Mouse (Mus musculus) frontal cortex, postnatal 36 days (tissue): ENCODE results near the gene Slc6a6.
A peak's percentile ranks its signal among the peaks of the same experiment; 100 is the strongest.

ENCODE experiments used
- DNase-seq, 2 experiments: peaks; one replicate each; pipeline ENCODE4 v3.0.0; 2022; ENCODE audit warnings: low spot score in 2 of 2

The Slc6a6 gene

DNA sequence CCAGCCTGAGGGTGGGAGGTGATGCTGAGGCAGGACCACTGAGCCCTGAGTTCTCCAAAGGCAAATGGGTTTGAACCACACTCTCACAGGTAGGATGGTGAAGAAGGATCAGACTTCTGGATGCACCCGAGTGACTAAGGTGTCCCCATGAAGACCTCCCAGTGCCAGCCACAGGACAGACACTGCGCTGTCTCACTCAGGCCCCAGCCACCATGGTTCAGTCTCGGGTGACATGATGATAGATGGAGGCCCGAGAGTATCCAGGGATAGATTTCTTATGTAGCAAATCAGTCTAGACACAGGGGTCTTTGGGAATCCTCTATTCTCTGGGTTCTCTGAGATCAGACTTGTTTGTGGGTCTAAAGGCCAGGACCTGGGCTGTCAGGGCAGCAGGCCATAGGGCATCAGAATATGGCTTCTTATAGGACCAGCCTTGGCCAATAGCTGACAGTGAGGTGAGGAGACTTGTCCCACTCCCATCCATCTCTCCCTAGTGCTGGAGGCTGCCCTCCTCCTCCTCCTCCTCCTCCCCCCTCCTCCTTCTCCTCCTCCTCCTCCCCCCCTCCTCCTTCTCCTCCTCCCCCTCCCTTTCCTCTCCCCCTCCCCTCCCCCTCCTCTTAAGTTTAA is 36.8 kb downstream of the Slc6a6 start:
- no peak for DNase-seq

DNA sequence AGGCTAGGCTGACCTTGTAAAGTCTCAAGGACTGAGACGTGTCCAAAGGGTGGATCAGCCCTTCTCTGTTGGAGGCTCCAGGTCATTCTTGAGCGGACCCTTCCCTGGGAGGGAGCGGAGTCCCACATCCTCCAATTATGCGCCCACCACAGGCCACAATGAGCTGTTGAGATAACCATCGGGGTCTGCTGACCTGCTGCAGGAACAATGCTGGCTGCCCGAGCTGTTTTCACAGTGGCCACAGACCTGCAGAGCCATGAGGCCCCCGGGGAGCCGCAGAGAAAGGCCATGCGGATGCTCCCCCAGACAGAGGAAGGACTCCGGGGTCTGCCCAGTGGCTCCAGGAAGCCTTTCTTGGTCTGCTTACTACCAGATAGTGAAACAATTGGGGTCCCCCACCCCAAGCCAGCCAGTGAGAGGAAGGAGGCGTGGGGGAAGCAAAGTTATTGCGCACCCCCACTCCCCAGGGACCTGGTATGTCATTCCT is 37.4 kb downstream of the Slc6a6 start:
- DNase-seq = no peak

DNA sequence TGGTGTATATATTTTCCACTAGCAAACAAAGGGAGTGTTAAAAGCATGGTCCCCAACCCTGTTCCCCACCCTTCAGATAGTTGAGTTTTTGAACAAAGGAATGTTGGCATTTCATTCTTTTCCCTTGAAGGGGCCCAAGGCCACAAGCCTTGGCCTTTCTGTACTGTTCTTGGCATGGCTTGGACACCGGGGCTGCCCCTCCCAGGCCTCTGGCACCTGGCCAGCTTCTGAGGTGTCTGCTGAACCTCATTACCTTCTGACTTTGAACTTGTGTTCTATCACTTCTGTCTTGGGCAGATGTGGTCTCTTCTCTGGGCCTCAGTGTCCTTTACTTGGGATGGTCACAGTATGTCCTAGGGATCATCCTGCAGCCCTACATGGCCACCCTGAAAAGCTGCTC is 43.5 kb downstream of the Slc6a6 start:
- no peak for DNase-seq

DNA sequence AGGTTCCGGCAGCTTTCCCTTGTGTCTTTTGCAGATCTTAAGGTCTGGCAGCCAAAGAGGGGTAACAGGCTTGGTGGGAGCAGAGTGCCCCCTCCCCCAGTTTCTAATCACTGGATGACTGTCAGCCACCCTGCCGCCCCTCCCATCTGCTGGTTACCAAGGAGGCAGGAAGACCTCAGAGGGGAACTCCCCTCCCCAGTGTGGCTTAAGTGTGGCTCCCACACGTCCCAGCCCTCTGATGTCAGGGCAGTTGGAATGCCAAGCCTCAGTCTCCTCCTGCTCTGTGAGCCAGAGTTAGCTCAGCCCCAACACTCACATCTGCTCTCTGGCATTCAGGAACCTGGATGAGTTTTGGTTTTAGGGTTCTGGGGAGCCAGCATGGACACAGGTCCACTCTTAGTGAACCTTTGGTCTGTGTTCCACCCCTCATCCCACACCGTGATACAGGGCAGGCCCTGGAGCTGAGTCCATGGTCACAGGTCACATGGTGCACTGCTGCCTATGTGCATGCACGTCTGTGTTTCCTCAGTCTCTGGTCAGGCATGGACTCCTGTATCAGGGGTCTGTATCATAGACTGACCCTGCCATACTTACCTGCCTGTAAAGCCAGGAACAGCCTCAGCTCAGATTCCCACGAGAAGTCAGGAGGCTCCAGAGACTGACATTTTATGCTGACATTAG is 45.2 kb downstream of the Slc6a6 start:
- no peak for DNase-seq

DNA sequence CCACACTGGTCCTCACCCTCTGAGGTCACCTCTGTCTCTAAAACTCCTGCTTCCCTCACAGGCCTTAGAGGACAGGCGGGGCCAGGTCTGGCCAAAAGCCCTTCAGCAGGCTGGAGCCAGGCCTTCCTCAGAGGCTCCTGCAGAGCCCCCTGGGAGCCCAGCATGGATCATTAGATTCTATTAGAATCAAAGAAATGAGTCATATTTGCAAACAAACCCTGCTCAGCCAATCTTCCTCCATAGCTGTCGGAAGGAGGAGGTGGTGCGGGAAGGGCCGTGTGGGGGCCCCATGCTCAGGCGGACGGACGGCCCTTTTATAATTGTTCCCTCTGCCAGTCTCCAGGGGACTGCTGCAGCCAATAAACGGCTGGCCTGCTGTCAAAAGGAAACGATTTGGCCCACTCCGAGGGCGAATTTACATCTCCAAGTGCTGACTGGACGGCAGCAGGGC is 45.8 kb downstream of the Slc6a6 start:
- peak; percentile 51 to 62 for DNase-seq

- no peak for DNase-seq
Measured at GRCm38 (mm10) chr6:91732138-91732537, 48.3 kb downstream of the Slc6a6 start.

- peak in 1 of 2 experiments; percentile 32 for DNase-seq
Measured at GRCm38 (mm10) chr6:91736471-91736870, 52.6 kb downstream of the Slc6a6 start.

GRCm38 (mm10) chr6:91737451-91737850 is 53.6 kb downstream of the Slc6a6 start:
- DNase-seq = no peak

- no peak for DNase-seq
Measured at GRCm38 (mm10) chr6:91738058-91738457, 54.2 kb downstream of the Slc6a6 start.

GRCm38 (mm10) chr6:91741046-91741445 is 57.2 kb downstream of the Slc6a6 start:
- peak in 1 of 2 experiments; percentile 62 for DNase-seq

DNA sequence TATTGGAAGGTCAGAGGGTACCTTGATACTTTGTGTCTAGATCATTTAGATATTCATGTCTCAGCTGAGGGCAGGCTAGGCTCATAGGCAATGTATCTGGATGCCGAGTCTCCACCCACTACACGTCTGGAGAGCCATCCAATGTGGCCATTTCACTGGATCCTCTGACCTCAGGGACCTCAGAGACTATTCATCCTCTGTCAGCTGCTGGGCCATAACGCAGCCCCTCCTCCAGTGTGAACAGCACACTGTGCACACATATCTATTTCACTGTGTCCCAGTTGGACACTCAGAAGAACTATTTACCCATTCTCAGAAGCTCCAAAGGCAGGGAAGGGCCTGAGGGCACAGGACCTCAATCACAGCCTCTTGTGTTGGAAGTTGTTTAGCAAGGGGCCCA is 58.6 kb downstream of the Slc6a6 start:
- DNase-seq = no peak

DNA sequence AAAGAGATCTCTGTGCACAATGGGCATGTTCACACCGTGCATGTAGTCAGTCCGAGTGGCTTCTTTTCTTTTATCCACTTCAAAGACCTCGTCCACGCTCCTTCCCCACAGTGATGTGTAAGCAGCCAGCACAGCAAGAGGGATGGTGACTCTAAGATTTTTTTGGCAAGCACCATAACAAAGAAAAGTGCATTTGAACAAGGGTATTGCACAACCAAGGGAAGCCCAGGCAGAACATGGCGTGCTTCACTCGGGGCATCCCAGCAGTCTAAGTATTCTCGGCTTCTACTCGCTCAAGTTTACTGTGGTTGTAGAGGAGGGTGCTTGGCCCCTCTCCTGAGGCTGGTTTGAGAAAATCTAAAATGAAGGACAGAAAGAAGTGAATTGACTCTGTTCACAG is 59.1 kb downstream of the Slc6a6 start:
- no peak for DNase-seq

DNA sequence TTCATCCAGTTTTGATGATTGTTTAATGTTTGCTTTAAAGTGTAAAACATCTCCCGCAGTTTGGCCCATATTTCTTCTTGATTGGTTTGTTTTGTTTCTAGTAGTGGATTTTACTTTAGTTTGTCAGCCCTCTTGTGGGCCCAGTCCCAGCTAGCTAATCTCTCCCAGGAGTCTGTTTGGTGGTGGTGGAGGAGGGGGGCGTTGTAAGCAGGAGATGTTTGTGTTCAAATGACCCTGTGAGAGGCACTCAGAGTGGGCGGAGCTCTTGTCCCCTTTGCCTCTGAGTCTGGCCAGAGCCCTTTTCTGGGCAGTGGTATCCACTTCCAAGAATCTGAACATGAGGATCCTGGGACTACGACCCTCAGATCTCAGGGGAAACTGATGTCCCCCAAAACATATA is 60.0 kb downstream of the Slc6a6 start:
- no peak for DNase-seq

- no peak for DNase-seq
Measured at GRCm38 (mm10) chr6:91745246-91745645, 61.4 kb downstream of the Slc6a6 start.

- DNase-seq = no peak
Measured at GRCm38 (mm10) chr6:91745947-91746582, 62.2 kb downstream of the Slc6a6 start.

GRCm38 (mm10) chr6:91746776-91747175 is 62.9 kb downstream of the Slc6a6 start:
- no peak for DNase-seq

DNA sequence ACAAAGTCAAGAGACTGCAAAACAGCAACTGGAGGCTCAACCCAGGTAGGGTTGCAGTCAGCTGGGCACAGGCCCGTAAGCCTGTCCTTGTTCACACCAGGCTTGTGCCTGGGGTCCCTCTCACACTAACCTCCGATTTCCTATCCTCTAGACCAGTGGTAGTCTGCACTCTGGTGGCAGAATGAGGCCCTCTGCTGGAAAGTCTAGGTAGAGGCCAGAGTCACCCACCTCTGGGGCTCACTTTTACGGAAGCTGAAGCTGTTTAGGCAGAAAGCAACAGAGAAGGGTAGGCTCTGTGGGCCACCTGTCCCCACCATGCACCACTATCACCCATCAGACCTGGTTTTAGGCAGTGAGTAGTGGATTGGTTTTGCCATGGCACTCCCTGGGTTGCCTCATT is 67.1 kb downstream of the Slc6a6 start:
- no peak for DNase-seq

GRCm38 (mm10) chr6:91752884-91753283 is 69.0 kb downstream of the Slc6a6 start:
- no peak for DNase-seq

GRCm38 (mm10) chr6:91754098-91754497 is 70.2 kb downstream of the Slc6a6 start:
- DNase-seq = peak; percentile 60 to 61

DNA sequence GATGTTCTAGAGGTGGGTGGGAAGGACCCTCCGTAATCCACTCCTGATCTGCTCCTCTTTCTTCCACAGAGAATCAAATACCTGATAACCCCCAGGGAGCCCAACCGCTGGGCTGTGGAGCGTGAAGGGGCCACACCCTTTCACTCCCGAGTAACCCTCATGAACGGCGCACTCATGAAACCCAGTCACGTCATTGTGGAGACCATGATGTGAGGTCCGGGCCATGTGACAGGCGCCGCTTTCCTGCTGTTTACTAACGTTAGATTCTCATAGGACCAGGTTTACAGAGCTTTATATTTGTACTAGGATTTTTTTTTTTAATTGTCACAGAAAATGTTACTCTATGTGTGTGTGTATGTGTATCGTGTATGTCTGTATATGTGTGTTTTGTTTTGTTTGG is 71.0 kb downstream of the Slc6a6 start:
- no peak for DNase-seq

- DNase-seq = no peak
Measured at GRCm38 (mm10) chr6:91762051-91762742, 78.3 kb downstream of the Slc6a6 start.

DNA sequence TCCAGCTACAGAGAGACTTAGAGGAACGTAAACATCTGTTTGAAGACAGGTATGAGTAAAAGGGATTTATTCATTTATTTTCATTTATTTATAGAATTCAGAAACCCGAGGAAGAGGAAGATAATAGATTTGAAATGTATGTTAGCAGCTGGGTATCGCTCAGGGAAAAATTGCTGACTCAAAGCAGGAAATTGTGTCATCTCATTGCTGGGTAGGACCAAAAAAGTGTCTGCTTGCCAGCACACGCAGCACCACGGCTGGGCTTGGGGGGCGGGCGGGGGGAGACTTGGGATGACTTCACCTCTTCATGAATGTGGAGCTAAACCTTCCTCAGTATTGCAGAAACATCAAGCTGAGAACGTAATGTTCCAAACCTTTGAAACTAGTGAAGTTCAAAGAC is 83.7 kb downstream of the Slc6a6 start:
- DNase-seq = no peak
